Mouse (Mus musculus): ENCODE measurements around the gene Sppl2c. TPM values are rescaled to one million over a fixed set of nuclear protein-coding genes. Genes with fewer than 3 reads are reported as not detected.

Sppl2c gene
- polyA plus RNA-seq, 1 experiment from 2014 or later = not detected

Other genes with a start within 250 kb of the Sppl2c start
- 52.5 and 55.1 TPM in 2 replicates for gene Nsf, start 232.3 kb upstream of the Sppl2c start, polyA plus RNA-seq (2015; fragmentation: Nextera tagmentation; extraction: Ambion mirVana)
- gene Arf2, start 219.6 kb upstream of the Sppl2c start, polyA plus RNA-seq (2015; fragmentation: Nextera tagmentation; extraction: Ambion mirVana) = 70.2 and 71.9 TPM in 2 replicates
- gene Crhr1, start 53.5 kb upstream of the Sppl2c start, polyA plus RNA-seq (2015; fragmentation: Nextera tagmentation; extraction: Ambion mirVana) = not detected in 2 replicates
- 11.8 and 13.6 TPM in 2 replicates for gene Mapt, start 45.1 kb downstream of the Sppl2c start, polyA plus RNA-seq (2015; fragmentation: Nextera tagmentation; extraction: Ambion mirVana)

All from lung, embryonic 16.5 days (tissue).